Mouse (Mus musculus) kidney, postnatal 14 days (tissue): ENCODE measurements around the gene Ctnnbl1.

ENCODE experiments used
- DNase-seq: peaks from one replicate; pipeline ENCODE4 v3.0.0; 2022; ENCODE audit warnings: mixed read lengths

Gene Ctnnbl1

DNA sequence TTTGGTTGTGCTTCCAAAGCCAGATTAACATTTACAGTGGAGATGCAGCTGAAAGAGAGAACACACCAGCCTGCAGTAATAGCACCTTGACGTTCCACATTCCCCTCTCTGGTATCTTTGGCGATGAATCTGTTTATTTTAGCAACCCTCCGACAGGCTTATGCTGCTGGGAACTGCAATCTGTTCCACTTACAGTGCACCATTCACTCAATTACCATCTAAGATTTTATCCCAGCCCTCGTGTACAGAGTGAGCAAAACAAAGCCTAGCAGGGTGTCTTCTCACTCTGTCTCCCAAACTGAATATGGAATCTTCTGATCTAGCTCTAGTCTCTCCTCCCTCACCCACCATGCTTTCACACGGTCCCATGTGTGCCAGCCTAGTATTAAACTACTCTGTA is 140.8 kb downstream of the Ctnnbl1 start:
- DNase-seq = no peak

- DNase-seq = no peak
Observed at GRCm38 (mm10) chr2:157881939-157882338, 144.7 kb downstream of the Ctnnbl1 start.

DNA sequence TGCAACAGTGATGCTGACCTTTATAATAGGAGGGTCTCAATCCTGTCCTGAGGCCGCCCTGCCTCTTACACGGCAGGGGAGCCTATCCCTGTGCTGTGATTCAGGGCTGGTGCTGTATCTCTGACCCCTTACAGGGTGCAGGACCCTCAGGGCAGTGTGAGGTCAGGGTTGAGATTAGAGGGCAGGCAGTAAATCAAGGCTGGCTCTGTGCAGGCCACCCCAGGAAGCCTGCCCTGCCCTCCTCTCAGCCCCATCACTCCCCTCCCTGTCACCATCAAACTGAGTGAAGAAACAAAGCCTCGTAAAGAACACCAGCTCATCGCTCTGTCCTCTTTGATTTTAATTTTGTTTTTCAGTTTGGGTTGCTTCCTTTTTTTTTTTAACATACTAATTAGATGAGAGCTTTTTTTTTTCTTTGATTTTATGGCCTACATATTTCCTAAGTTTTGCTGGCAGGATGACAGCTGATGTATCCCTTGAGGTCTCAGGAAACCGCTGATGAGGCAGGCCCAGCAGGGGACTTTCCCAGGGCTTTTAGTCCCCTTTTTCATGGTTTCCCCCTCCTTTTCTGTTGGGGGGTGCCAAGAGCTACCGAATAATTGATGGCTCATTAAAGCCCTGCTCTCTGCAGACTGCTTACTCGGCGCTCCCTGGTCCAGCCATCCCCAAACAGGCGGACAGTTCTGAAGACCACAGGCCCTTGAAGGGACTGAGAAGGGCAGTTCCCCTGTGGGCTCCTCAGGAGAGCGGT is 150.2 kb downstream of the Ctnnbl1 start:
- DNase-seq = peak; percentile 79

- no peak for DNase-seq
Observed at GRCm38 (mm10) chr2:157891166-157891565, 154.0 kb downstream of the Ctnnbl1 start.

GRCm38 (mm10) chr2:157897131-157897530 is 159.9 kb downstream of the Ctnnbl1 start:
- no peak for DNase-seq

- DNase-seq = peak; percentile 91
Observed at GRCm38 (mm10) chr2:157913204-157913636, 176.0 kb downstream of the Ctnnbl1 start.

DNA sequence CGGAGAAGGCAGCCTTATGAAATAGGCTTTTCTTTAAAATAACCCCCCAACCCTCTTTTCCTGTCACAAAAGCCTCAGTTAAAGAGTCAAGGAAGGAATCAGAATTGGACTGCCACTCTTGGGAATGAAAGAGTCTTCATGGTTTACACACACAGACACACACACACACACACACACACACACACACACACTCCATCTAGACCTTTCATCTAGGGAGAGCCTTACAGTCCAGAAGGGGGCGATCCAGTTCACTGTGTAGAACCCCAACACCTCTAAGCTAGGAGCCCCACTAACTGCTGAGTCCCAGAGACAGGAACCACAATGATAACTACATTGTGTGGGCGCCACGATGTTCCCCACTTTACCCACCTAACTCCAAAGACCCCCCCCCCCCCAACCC is 176.5 kb downstream of the Ctnnbl1 start:
- DNase-seq = no peak

GRCm38 (mm10) chr2:157914105-157914764 is 177.0 kb downstream of the Ctnnbl1 start, which contains the start of gene Vstm2l:
Gene Vstm2l (plus strand): TSS chr2:157914653.
- DNase-seq = peak; percentile 5

DNA sequence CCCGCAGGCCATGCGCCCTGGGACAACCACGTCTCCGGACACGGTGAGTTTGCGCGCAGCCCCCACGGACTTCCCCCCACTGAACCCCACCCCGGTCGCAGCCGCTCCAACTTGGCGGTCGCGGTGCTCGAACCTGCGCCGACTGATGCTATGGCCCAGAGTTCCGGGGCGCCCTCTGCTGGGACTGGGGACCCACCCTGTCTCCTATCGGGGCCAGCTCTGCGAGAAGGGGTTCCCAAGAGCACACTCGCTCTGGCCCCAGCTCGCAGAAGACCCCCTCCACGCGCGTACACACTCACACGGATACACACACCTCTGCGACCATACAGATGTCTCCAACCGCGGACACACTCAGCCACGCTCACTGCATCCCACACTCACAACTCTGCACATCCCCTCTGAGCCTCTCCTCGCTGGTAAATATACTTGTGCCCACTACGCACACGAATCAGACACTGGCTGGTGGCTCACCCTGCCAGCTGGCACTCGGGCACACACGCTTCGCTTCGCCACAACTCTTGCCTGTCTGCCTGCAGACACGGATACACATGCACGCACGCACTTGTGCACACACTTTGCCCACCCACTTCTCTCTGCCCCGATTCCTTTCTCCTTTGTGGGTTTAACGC is 177.8 kb downstream of the Ctnnbl1 start:
- no peak for DNase-seq

DNA sequence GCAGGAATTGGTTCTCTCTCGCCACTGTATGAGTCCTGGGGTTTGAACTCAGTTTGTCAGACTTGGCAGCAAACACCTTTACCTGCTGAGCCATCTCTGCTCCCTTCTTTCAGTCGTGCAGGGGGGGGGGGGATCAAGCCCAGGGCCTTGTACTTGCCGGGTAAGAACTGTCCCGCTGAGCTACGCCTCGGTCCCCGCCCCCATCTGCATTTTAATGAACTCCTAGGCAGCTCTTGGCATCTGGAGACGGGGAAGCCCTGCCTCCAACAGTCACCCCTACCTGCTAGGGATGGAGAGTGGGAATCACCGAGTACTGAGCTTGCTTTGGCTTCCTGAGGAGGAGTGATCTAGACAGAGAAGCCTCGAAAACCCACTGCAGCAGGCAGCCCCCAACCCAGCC is 181.3 kb downstream of the Ctnnbl1 start:
- no peak for DNase-seq

- no peak for DNase-seq
Observed at GRCm38 (mm10) chr2:157921551-157921950, 184.3 kb downstream of the Ctnnbl1 start.

- DNase-seq = no peak
Observed at GRCm38 (mm10) chr2:157923406-157923805, 186.2 kb downstream of the Ctnnbl1 start.

DNA sequence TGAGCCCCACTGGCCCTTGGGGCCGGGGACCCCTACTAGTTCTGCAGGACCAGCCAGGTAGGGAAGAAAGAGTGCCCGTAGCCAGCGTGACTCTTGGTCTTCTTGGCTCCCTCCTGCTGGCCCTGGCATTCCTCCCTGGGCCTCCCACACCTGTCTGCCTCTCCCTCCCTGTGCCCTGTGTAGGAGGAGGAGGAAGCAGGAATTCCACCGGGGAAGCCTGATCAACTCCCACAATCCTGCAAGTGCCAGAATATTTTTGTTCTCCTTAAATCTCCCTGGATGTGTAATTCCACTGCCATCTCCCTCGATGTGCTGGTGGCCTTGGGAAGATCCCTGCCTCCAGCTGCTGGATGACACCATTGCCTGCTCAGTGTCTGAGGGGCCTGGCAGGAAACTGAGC is 187.3 kb downstream of the Ctnnbl1 start:
- DNase-seq = no peak

- no peak for DNase-seq
Observed at GRCm38 (mm10) chr2:157926502-157926901, 189.3 kb downstream of the Ctnnbl1 start.

GRCm38 (mm10) chr2:157926927-157927326 is 189.7 kb downstream of the Ctnnbl1 start:
- no peak for DNase-seq

DNA sequence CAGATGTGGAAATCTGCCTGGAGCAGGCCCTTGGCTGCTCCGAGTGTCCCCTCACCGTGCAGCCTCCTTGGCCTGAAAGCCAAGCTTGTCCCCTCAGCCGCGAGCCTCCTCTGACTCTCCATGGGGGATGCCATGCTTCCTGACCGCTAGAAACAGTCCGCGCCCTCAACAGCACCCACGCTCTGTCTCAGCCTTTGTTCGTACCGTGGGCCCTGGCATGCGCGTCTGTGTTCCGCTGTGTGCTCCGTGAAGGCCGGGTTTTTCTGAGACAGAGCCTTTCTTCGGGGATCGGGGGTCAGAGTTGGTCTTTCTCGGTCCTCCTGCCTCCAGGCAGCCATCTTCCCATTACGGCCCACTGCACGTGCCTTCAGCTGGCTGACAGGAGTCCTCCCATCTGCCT is 190.2 kb downstream of the Ctnnbl1 start:
- DNase-seq = no peak

GRCm38 (mm10) chr2:157927815-157928214 is 190.6 kb downstream of the Ctnnbl1 start:
- DNase-seq = no peak

DNA sequence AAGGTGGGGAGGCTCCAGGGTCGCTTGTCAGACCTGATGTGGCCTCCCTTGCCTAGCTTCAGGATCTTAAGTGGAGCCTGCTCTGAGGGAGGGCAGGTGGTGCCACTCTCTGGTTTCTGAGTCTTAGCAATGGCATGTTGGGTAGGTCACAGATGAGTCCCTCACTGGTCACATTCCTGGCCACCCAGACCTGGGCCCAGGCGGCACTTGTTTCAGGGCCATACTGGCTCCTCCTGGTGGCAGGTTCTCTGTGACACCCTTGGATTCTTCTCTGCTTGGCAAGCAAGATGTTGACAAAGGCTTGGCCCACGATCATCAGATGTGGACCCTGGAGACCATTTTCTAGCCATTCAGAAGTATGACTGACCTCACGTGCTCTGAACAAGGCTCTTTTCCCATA is 195.5 kb downstream of the Ctnnbl1 start:
- DNase-seq = no peak

- no peak for DNase-seq
Observed at GRCm38 (mm10) chr2:157935444-157936171, 198.4 kb downstream of the Ctnnbl1 start.

DNA sequence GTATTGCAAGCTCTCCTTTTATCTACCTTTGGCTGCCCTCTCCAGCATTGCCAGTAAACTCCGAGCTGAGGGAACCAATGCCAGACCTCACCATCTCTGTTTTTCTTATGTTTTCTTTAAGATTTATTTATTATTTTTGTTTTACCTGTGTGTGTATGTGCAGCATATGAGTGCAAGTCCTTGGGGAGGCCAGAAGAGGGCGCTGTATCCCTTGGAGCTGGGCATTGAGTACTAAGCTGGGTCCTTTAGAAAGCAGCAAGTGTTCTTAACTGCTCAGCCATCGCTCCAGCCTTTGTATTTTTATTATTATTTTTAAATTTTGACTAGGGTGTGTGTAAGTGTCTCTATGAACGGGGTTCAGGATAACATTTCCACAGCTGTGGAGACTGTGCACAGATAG is 199.5 kb downstream of the Ctnnbl1 start:
- DNase-seq = no peak

DNA sequence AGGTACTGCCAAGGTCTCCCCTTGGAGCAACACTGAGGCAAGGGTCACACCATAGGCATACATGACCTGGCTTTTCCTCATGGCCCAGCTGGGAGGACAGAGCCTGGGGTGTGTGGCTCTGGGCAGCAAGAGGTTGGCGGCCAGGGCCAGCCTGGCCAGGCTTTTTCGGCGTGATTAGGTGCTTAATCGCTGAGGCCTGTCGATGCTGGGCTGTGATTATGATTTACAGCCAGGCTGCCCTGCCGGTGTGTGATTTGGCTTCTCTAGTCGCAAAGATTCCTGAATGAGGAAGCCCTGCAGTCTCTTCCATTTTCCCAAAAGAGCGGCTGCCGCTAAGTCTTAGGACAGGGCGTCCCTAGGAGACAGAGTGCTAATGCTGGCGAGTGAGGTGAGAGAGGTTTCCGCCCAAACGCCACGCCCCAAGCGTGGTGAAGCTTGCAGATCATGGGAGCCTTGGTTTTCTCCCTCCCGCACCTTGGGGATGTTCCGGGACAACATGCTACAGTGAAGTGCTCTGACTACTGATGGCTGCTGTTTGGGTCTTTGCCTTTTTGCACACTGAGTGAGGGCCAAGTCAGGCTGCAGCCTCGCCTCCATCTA is 203.5 kb downstream of the Ctnnbl1 start:
- no peak for DNase-seq
